ENCODE assay signal across 15 mouse cellular contexts in genomic region chr1:31380312-31380711, GRCm38 (mm10).
"Had no signal": no experiment of that assay in that cellular context is flagged by ENCODE, and none has a peak within 500 bp of the region (broad histone marks: within the 10 kb centered on the region; RNA-seq: fewer than 3 reads in every experiment).

No protein-coding gene starts in this region.

- DNase-seq: gastrocnemius, adult 2 months; gastrocnemius, postnatal 10 days; gastrocnemius, postnatal 25 days; heart, adult 18-20 months; heart, postnatal 10 days; heart, postnatal 4 days; kidney, adult 18-20 months; kidney, adult 8-10 months; kidney, postnatal 10 days; kidney, postnatal 25 days; kidney, postnatal 4 days; liver had no signal

- ATAC-seq: inflammation-experienced regulatory T-cells, adult 6 months; intestine, embryonic 15.5 days; intestine, postnatal 0 days had no signal
